38 mouse cellular contexts compared by ENCODE assay signal in the genomic region with DNA sequence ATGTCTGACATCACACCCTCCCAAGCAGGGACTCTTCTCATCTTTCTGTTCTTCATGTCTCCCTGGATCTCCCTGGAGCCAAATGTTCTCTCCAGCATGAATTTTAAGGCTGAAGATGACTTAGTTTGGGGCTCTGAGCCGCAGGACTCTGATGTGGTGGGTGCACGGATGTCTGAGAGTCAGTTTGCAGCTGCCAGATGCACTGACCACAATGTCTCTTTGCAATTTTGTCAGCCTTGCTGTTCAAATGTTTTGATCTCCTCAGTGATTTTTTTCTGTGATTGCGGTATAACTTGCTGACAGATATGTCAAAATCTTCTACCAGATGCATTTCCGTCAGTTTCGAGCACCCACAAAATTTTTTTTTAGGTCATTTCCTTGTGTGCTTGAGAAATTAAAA. TPM values are rescaled to one million over a fixed set of nuclear protein-coding genes. Genes with fewer than 3 reads are reported as not detected.
DNase-seq lines count a peak whose midpoint lies in the region; ATAC-seq and TF ChIP-seq lines count a peak whose summit lies in the region.
"Had no signal": no experiment of that assay in that cellular context is flagged by ENCODE, and none has a peak within 500 bp of the region (broad histone marks: within the 10 kb centered on the region; RNA-seq: fewer than 3 reads in every experiment).

No protein-coding gene starts in this region.

- no peaks in the 10 kb centered on the region for H3K36me3 ChIP-seq in thymus, adult 2 months (ENCODE audit: control insufficient read depth, insufficient read depth, low read length)
- H3K36me3 ChIP-seq: embryonic facial prominence, embryonic 13.5 days; G1E; hindbrain, embryonic 13.5 days; kidney, embryonic 15.5 days; midbrain, embryonic 15.5 days; neural tube, embryonic 13.5 days; stomach, embryonic 15.5 days had no signal

- no peak for TF ChIP-seq POLR2A in thymus, adult 2 months (IDR thresholded peaks at IDR 0.05; ENCODE audit: control insufficient read depth, extremely low read depth, insufficient read depth, low read length, poor library complexity)

- H3K27ac ChIP-seq in thymus, adult 2 months (ENCODE audit: control insufficient read depth, insufficient read depth, low read length) = no peak overlapping the region
- H3K27ac ChIP-seq: embryonic facial prominence, embryonic 13.5 days; hindbrain, embryonic 13.5 days; kidney, embryonic 15.5 days; layer of hippocampus, adult 2 months; liver, embryonic 14.5 days; macrophage; midbrain, embryonic 15.5 days; neural tube, embryonic 13.5 days; stomach, embryonic 15.5 days had no signal

- H3K4me1 ChIP-seq in thymus, adult 2 months (replicated peaks; ENCODE audit: control insufficient read depth, insufficient read depth, low read length) = peaks cover 10% of the 10 kb centered on the region
- H3K4me1 ChIP-seq: embryonic facial prominence, embryonic 13.5 days; hindbrain, embryonic 13.5 days; kidney, embryonic 15.5 days; midbrain, embryonic 15.5 days; neural tube, embryonic 13.5 days; stomach, embryonic 15.5 days had no signal

- peak; percentile 35 for DNase-seq in CD4-positive, CD25-positive, alpha-beta regulatory T cell, adult 2 months (ENCODE audit: low read depth, low spot score)
- DNase-seq in thymus, postnatal 25 days = peak; percentile 29
- DNase-seq in thymus, adult 2 months = no peak
- DNase-seq in thymus, postnatal 4 days = peak; percentile 34
- DNase-seq in heart, adult 9 months (ENCODE audit: low spot score in 2 of 2) = no peak
- DNase-seq: adrenal gland, postnatal 14 days; cerebellum, adult 11-12 months; cerebellum, adult 9-11 months; embryo, embryonic 11 days; forebrain, postnatal 0 days; gastrocnemius, postnatal 25 days; heart, adult 11 months; heart, postnatal 4 days; kidney, adult 18-20 months; kidney, postnatal 36 days; liver; lung, adult 2 months; lung, postnatal 10 days had no signal

- no peak overlapping the region for H3K4me3 ChIP-seq in thymus, adult 2 months (ENCODE audit: control insufficient read depth, insufficient read depth, low read length)
- H3K4me3 ChIP-seq: embryonic facial prominence, embryonic 13.5 days; erythroblast, embryonic 14.5 days; hindbrain, embryonic 13.5 days; kidney, embryonic 15.5 days; layer of hippocampus, adult 2 months; midbrain, embryonic 15.5 days; neural tube, embryonic 13.5 days; stomach, embryonic 15.5 days had no signal

- no peaks in the 10 kb centered on the region for H3K27me3 ChIP-seq in thymus, adult 2 months (ENCODE audit: control insufficient read depth, insufficient read depth, low read length)
- H3K27me3 ChIP-seq: embryonic facial prominence, embryonic 13.5 days; hindbrain, embryonic 13.5 days; midbrain, embryonic 15.5 days; neural tube, embryonic 13.5 days; stomach, embryonic 15.5 days had no signal

- WGBS in thymus, adult 2 months = 7% methylated on average over 5 of the region's 5 CpGs

- no peak for TF ChIP-seq CTCF in thymus, adult 2 months (IDR thresholded peaks at IDR 0.05; ENCODE audit: borderline replicate concordance, control insufficient read depth, extremely low read depth, insufficient read depth, low read length, poor library complexity)

- no peak for ATAC-seq in CD4-positive, CD25-positive, alpha-beta regulatory T cell, adult 4 months
- ATAC-seq in megakaryocyte, adult 5-6 weeks (ENCODE audit: poor library complexity, severe bottlenecking) = peak; percentile 51
- no peak for ATAC-seq in cerebellum, adult (ENCODE audit: insufficient number of reproducible peaks, low FRiP score, low TSS enrichment)
- ATAC-seq: forebrain, postnatal 0 days; midbrain, embryonic 15.5 days had no signal

RNA-seq across cellular contexts. Expression of a gene that starts 4.2 kb away (rescaled TPM):
- not detected for polyA plus RNA-seq in CD4-positive, CD25-positive, alpha-beta regulatory T cell, adult 4 months (2017; shearing (Covaris generic))
- polyA plus RNA-seq in thymus, adult 2 months (2012; rRNA removed) = 6.0 and 6.1 TPM in 2 replicates
- 0.11 and 0.41 TPM in 2 replicates for total RNA-seq in megakaryocyte, adult 5-6 weeks (2015)
- 0.44 and 0.61 TPM in 2 replicates for total RNA-seq in megakaryocyte, adult 5-6 weeks (2017)
- total RNA-seq: adrenal gland, postnatal 14 days; forebrain, postnatal 0 days; G1E; gastrocnemius, postnatal 25 days had no signal
- polyA plus RNA-seq: embryonic facial prominence, embryonic 13.5 days; erythroblast, embryonic 14.5 days; forebrain, postnatal 0 days; G1E; heart, embryonic 11.5 days; hindbrain, embryonic 13.5 days; kidney, embryonic 15.5 days; limb, embryonic 11.5 days; macrophage; midbrain, embryonic 15.5 days; neural tube, embryonic 13.5 days had no signal

RNA-seq across cellular contexts. Expression of a gene that starts 8.1 kb away (rescaled TPM):
- not detected for polyA plus RNA-seq in CD4-positive, CD25-positive, alpha-beta regulatory T cell, adult 4 months (2017; shearing (Covaris generic))
- polyA plus RNA-seq in thymus, adult 2 months (2012; rRNA removed) = 2.3 and 2.6 TPM in 2 replicates
- not detected in 2 replicates for total RNA-seq in megakaryocyte, adult 5-6 weeks (2015)
- not detected in 2 replicates for total RNA-seq in megakaryocyte, adult 5-6 weeks (2017)
- total RNA-seq: adrenal gland, postnatal 14 days; forebrain, postnatal 0 days; gastrocnemius, postnatal 25 days; heart, postnatal 4 days; layer of hippocampus, adult 2 months; layer of hippocampus, postnatal 25 days; left cerebral cortex, postnatal 10 days had no signal
- polyA plus RNA-seq: embryonic facial prominence, embryonic 13.5 days; erythroblast, embryonic 14.5 days; forebrain, embryonic 11.5 days; forebrain, postnatal 0 days; G1E; heart, embryonic 11.5 days; hindbrain, embryonic 13.5 days; kidney, embryonic 15.5 days; limb, embryonic 11.5 days; liver, embryonic 14.5 days; lung, adult 2 months; macrophage; midbrain, embryonic 15.5 days; neural tube, embryonic 13.5 days; stomach, embryonic 15.5 days had no signal

RNA-seq across cellular contexts. Expression of a gene that starts 33.2 kb away (rescaled TPM):
- polyA plus RNA-seq in CD4-positive, CD25-positive, alpha-beta regulatory T cell, adult 4 months (2017; shearing (Covaris generic)) = under 1 TPM; 0.25 to 0.66 TPM
- polyA plus RNA-seq in thymus, adult 2 months (2012; rRNA removed) = 21.4 and 23.9 TPM in 2 replicates
- not detected in 2 replicates for total RNA-seq in megakaryocyte, adult 5-6 weeks (2015)
- total RNA-seq in megakaryocyte, adult 5-6 weeks (2017) = 0.33 TPM in 1 of 2 replicates, not detected in the other
- total RNA-seq: adrenal gland, postnatal 14 days; forebrain, postnatal 0 days; gastrocnemius, postnatal 25 days; heart, postnatal 4 days had no signal
- polyA plus RNA-seq: embryonic facial prominence, embryonic 13.5 days; erythroblast, embryonic 14.5 days; forebrain, embryonic 11.5 days; forebrain, postnatal 0 days; G1E; heart, embryonic 11.5 days; hindbrain, embryonic 13.5 days; kidney, embryonic 15.5 days; limb, embryonic 11.5 days; liver, embryonic 14.5 days; macrophage; midbrain, embryonic 15.5 days; neural tube, embryonic 13.5 days; stomach, embryonic 15.5 days had no signal

RNA-seq across cellular contexts. Expression of a gene that starts 40.8 kb away (rescaled TPM):
- polyA plus RNA-seq in CD4-positive, CD25-positive, alpha-beta regulatory T cell, adult 4 months (2017; shearing (Covaris generic)) = not detected
- 0.41 and 1.0 TPM in 2 replicates for polyA plus RNA-seq in thymus, adult 2 months (2012; rRNA removed)
- total RNA-seq in megakaryocyte, adult 5-6 weeks (2015) = not detected in 2 replicates
- not detected in 2 replicates for total RNA-seq in megakaryocyte, adult 5-6 weeks (2017)
- total RNA-seq: adrenal gland, postnatal 14 days; forebrain, postnatal 0 days; gastrocnemius, postnatal 25 days; heart, postnatal 4 days; left cerebral cortex, postnatal 10 days had no signal
- polyA plus RNA-seq: embryonic facial prominence, embryonic 13.5 days; erythroblast, embryonic 14.5 days; forebrain, embryonic 11.5 days; forebrain, postnatal 0 days; G1E; heart, embryonic 11.5 days; heart, embryonic 16.5 days; hindbrain, embryonic 13.5 days; kidney, embryonic 15.5 days; limb, embryonic 11.5 days; liver, embryonic 14.5 days; lung, adult 2 months; macrophage; midbrain, embryonic 15.5 days; neural tube, embryonic 13.5 days; stomach, embryonic 15.5 days had no signal

RNA-seq across cellular contexts. Expression of a gene that starts 49.3 kb away (rescaled TPM):
- not detected for polyA plus RNA-seq in CD4-positive, CD25-positive, alpha-beta regulatory T cell, adult 4 months (2017; shearing (Covaris generic))
- not detected in 2 replicates for polyA plus RNA-seq in thymus, adult 2 months (2012; rRNA removed)
- total RNA-seq in megakaryocyte, adult 5-6 weeks (2015) = not detected in 2 replicates
- total RNA-seq in megakaryocyte, adult 5-6 weeks (2017) = not detected in 2 replicates
- total RNA-seq: adrenal gland, postnatal 14 days; forebrain, postnatal 0 days; gastrocnemius, postnatal 25 days; heart, postnatal 4 days; layer of hippocampus, adult 2 months; layer of hippocampus, postnatal 25 days; left cerebral cortex, postnatal 10 days had no signal
- polyA plus RNA-seq: embryonic facial prominence, embryonic 13.5 days; erythroblast, embryonic 14.5 days; forebrain, embryonic 11.5 days; forebrain, postnatal 0 days; G1E; heart, embryonic 11.5 days; heart, embryonic 16.5 days; hindbrain, embryonic 13.5 days; kidney, embryonic 15.5 days; limb, embryonic 11.5 days; liver, embryonic 14.5 days; lung, adult 2 months; macrophage; midbrain, embryonic 15.5 days; neural tube, embryonic 13.5 days; stomach, embryonic 15.5 days had no signal

Comparison
In these comparisons a context has a peak if more than half of its experiments do, and no peak if none do; other contexts are left out.
1. DNase-seq: peak in CD4-positive, CD25-positive, alpha-beta regulatory T cell, adult 2 months (single experiment), thymus, postnatal 25 days (single experiment) and thymus, postnatal 4 days (single experiment); none in thymus, adult 2 months (single experiment) and heart, adult 9 months (0 of 2).
2. RNA of a gene that starts 33.2 kb away (polyA plus RNA-seq): 21.4 to 23.9 TPM in thymus, adult 2 months; 0.25 to 0.66 TPM in CD4-positive, CD25-positive, alpha-beta regulatory T cell, adult 4 months; every median in the first group is over 10 times any median in the second.